ENCODE assay signal across 19 mouse cellular contexts in the genomic region with DNA sequence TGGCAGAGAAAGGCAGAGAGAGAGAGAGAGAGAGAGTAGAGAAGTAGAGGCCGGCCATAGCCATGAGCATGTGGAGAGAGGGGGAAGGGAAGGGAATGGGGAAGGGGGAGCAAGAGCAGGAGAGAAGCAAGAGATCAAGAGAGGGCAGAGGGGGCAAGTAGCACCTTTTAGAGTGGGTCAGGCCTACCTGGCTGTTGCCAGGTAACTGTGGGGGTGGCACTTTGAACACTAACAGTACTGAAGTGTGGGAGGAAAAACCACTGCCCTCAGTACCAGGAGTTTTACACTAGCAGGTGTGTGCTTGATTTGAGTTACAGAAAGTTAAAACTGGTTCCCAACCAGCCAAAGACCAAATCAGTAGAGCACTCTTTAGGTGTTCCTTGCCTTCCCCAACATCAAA.
DNase-seq lines count a peak whose midpoint lies in the region; ATAC-seq and TF ChIP-seq lines count a peak whose summit lies in the region.
"Had no signal": no experiment of that assay in that cellular context is flagged by ENCODE, and none has a peak within 500 bp of the region (broad histone marks: within the 10 kb centered on the region; RNA-seq: fewer than 3 reads in every experiment).

No protein-coding gene starts in this region.

- TF ChIP-seq POLR2A in limb, embryonic 14.5 days (IDR thresholded peaks at IDR 0.05; ENCODE audit: borderline replicate concordance, extremely low read depth, insufficient read depth, insufficient read length) = no peak

- H3K27me3 ChIP-seq in hindbrain, embryonic 10.5 days (ENCODE audit: insufficient read depth, poor library complexity, severe bottlenecking) = no peaks in the 10 kb centered on the region
- no peaks in the 10 kb centered on the region for H3K27me3 ChIP-seq in hindbrain, embryonic 14.5 days (ENCODE audit: control insufficient read depth, insufficient read depth, low read length)
- H3K27me3 ChIP-seq in lung, embryonic 15.5 days = no peaks in the 10 kb centered on the region
- no peaks in the 10 kb centered on the region for H3K27me3 ChIP-seq in embryonic facial prominence, embryonic 13.5 days
- no peaks in the 10 kb centered on the region for H3K27me3 ChIP-seq in limb, embryonic 14.5 days (ENCODE audit: control insufficient read depth, insufficient read depth, low read length)
- H3K27me3 ChIP-seq: limb, embryonic 15.5 days; midbrain, embryonic 12.5 days; neural tube, embryonic 13.5 days had no signal

- no peak for DNase-seq in hindbrain, embryonic 10.5 days (ENCODE audit: low spot score)
- no peak for DNase-seq in hindbrain, embryonic 14.5 days (ENCODE audit: low spot score)
- no peak for DNase-seq in lung, postnatal 14 days
- DNase-seq in limb, embryonic 14.5 days (ENCODE audit: low spot score) = no peak
- no peak for DNase-seq in spleen, adult 12 weeks (ENCODE audit: low spot score)
- DNase-seq: cerebellum, adult 8-10 months; layer of hippocampus, postnatal 36 days; right cerebral cortex, adult 18-20 months; spleen, adult 18-20 months; thymus, adult 2 months had no signal

- H3K4me1 ChIP-seq in hindbrain, embryonic 10.5 days (replicated peaks) = peaks cover 14% of the 10 kb centered on the region
- no peaks in the 10 kb centered on the region for H3K4me1 ChIP-seq in hindbrain, embryonic 14.5 days (replicated peaks; ENCODE audit: control insufficient read depth, insufficient read depth, low read length)
- H3K4me1 ChIP-seq in lung, embryonic 15.5 days = peaks cover 27% of the 10 kb centered on the region
- H3K4me1 ChIP-seq in embryonic facial prominence, embryonic 13.5 days = peaks cover 13% of the 10 kb centered on the region
- H3K4me1 ChIP-seq in limb, embryonic 14.5 days (ENCODE audit: control insufficient read depth, insufficient read depth, low read length) = no peaks in the 10 kb centered on the region

- no peak overlapping the region for H3K4me3 ChIP-seq in hindbrain, embryonic 10.5 days
- no peak overlapping the region for H3K4me3 ChIP-seq in hindbrain, embryonic 14.5 days (replicated peaks; ENCODE audit: low read length)
- no peak overlapping the region for H3K4me3 ChIP-seq in lung, embryonic 15.5 days
- no peak overlapping the region for H3K4me3 ChIP-seq in embryonic facial prominence, embryonic 13.5 days
- H3K4me3 ChIP-seq in limb, embryonic 14.5 days (replicated peaks; ENCODE audit: low read length) = no peak overlapping the region
- H3K4me3 ChIP-seq: layer of hippocampus, adult 2 months; limb, embryonic 15.5 days; midbrain, embryonic 12.5 days; neural tube, embryonic 13.5 days had no signal

- WGBS in hindbrain, embryonic 10.5 days = 61% methylated on average over 1 of the region's 1 CpGs
- 87% methylated on average over 1 of the region's 1 CpGs for WGBS in hindbrain, embryonic 14.5 days
- 38% methylated on average over 1 of the region's 1 CpGs for WGBS in lung, embryonic 15.5 days
- WGBS in embryonic facial prominence, embryonic 13.5 days = 75% methylated on average over 1 of the region's 1 CpGs
- whole genome bisulfite sequencing in limb, embryonic 14.5 days = 84% methylated on average over 1 of the region's 1 CpGs

- no peaks in the 10 kb centered on the region for H3K9me3 ChIP-seq in hindbrain, embryonic 10.5 days
- H3K9me3 ChIP-seq in hindbrain, embryonic 14.5 days (ENCODE audit: control insufficient read depth, low read length) = no peaks in the 10 kb centered on the region
- no peaks in the 10 kb centered on the region for H3K9me3 ChIP-seq in lung, embryonic 15.5 days
- H3K9me3 ChIP-seq in embryonic facial prominence, embryonic 13.5 days = no peaks in the 10 kb centered on the region
- H3K9me3 ChIP-seq in limb, embryonic 14.5 days (ENCODE audit: control insufficient read depth, low read length) = no peaks in the 10 kb centered on the region
- H3K9me3 ChIP-seq: limb, embryonic 15.5 days; midbrain, embryonic 12.5 days; neural tube, embryonic 13.5 days had no signal

- no peaks in the 10 kb centered on the region for H3K36me3 ChIP-seq in hindbrain, embryonic 10.5 days
- H3K36me3 ChIP-seq in hindbrain, embryonic 14.5 days (replicated peaks; ENCODE audit: control insufficient read depth, insufficient read depth) = no peaks in the 10 kb centered on the region
- no peaks in the 10 kb centered on the region for H3K36me3 ChIP-seq in lung, embryonic 15.5 days
- H3K36me3 ChIP-seq in embryonic facial prominence, embryonic 13.5 days = no peaks in the 10 kb centered on the region
- no peaks in the 10 kb centered on the region for H3K36me3 ChIP-seq in limb, embryonic 14.5 days (ENCODE audit: control insufficient read depth, insufficient read depth, low read length)
- H3K36me3 ChIP-seq: limb, embryonic 15.5 days; midbrain, embryonic 12.5 days; neural tube, embryonic 13.5 days had no signal

- no peak overlapping the region for H3K9ac ChIP-seq in hindbrain, embryonic 14.5 days
- H3K9ac ChIP-seq in lung, embryonic 15.5 days = no peak overlapping the region
- H3K9ac ChIP-seq in embryonic facial prominence, embryonic 13.5 days = no peak overlapping the region
- no peak overlapping the region for H3K9ac ChIP-seq in limb, embryonic 14.5 days (ENCODE audit: low read depth, low read length, severe bottlenecking)
- H3K9ac ChIP-seq: limb, embryonic 15.5 days; midbrain, embryonic 12.5 days; neural tube, embryonic 13.5 days had no signal

- H3K27ac ChIP-seq in hindbrain, embryonic 10.5 days = peak overlapping the region; percentile 42
- no peak overlapping the region for H3K27ac ChIP-seq in hindbrain, embryonic 14.5 days
- H3K27ac ChIP-seq in lung, embryonic 15.5 days = peak overlapping the region; percentile 88
- 0 out of 2 replicates have a peak overlapping the region, but pooled peaks have one; percentile 11 for H3K27ac ChIP-seq in embryonic facial prominence, embryonic 13.5 days
- no peak overlapping the region for H3K27ac ChIP-seq in limb, embryonic 14.5 days (replicated peaks; ENCODE audit: low read depth, low read length)
- H3K27ac ChIP-seq: hindbrain, postnatal 0 days; layer of hippocampus, adult 2 months; limb, embryonic 15.5 days; macrophage; midbrain, embryonic 12.5 days; neural tube, embryonic 13.5 days had no signal

- no peak for ATAC-seq in hindbrain, embryonic 14.5 days (ENCODE audit: low FRiP score)
- 0 out of 2 replicates have a peak, but pooled peaks have one; percentile 17 for ATAC-seq in lung, embryonic 15.5 days (ENCODE audit: borderline replicate concordance, extremely low read depth, low FRiP score, low TSS enrichment)
- ATAC-seq in embryonic facial prominence, embryonic 13.5 days (ENCODE audit: insufficient number of reproducible peaks, insufficient read depth, low FRiP score, low TSS enrichment, low read depth) = no peak
- 0 out of 2 replicates have a peak, but pooled peaks have one; percentile 9 for ATAC-seq in limb, embryonic 14.5 days (ENCODE audit: low FRiP score, low read depth)
- ATAC-seq: forebrain, embryonic 16.5 days; hindbrain, postnatal 0 days had no signal

- H3K4me2 ChIP-seq in hindbrain, embryonic 14.5 days (replicated peaks) = no peak overlapping the region
- no peak overlapping the region for H3K4me2 ChIP-seq in lung, embryonic 15.5 days
- H3K4me2 ChIP-seq in embryonic facial prominence, embryonic 13.5 days = no peak overlapping the region
- no peak overlapping the region for H3K4me2 ChIP-seq in limb, embryonic 14.5 days (replicated peaks; ENCODE audit: low read depth, low read length, severe bottlenecking)
- H3K4me2 ChIP-seq: limb, embryonic 15.5 days; midbrain, embryonic 12.5 days; neural tube, embryonic 13.5 days had no signal

Comparison
In these comparisons a context has a peak if more than half of its experiments do, and no peak if none do; other contexts are left out.
1. H3K27ac ChIP-seq: peak in hindbrain, embryonic 10.5 days (single experiment), lung, embryonic 15.5 days (single experiment) and embryonic facial prominence, embryonic 13.5 days (single experiment); none in hindbrain, embryonic 14.5 days (single experiment) and limb, embryonic 14.5 days (single experiment).
2. ATAC-seq: peak in lung, embryonic 15.5 days (single experiment) and limb, embryonic 14.5 days (single experiment); none in hindbrain, embryonic 14.5 days (single experiment) and embryonic facial prominence, embryonic 13.5 days (single experiment).